Mouse (Mus musculus) kidney, adult 2 months (tissue): Measurements from ENCODE around the gene Dlg2. TPM values are rescaled to one million over a fixed set of nuclear protein-coding genes. Genes with fewer than 3 reads are reported as not detected.
A peak's percentile ranks its signal among the peaks of the same experiment; 100 is the strongest.

ENCODE experiments used
- DNase-seq: peaks from one replicate; pipeline ENCODE4 v3.0.0; 2021
- H3K27ac ChIP-seq: fragments of 200-500 bp; 2 replicates; pipeline ENCODE4 v1.5.1; 2012; ENCODE audit warnings: low read depth, low read length, control low read depth, inconsistent platforms; ENCODE audit not compliant: insufficient read depth
- H3K27me3 ChIP-seq: fragments of 200-500 bp; replicated peaks from 2 replicates; pipeline ENCODE4 v1.6.1; 2012; ENCODE audit warnings: mild to moderate bottlenecking, moderate library complexity, low read length, inconsistent platforms; ENCODE audit not compliant: control insufficient read depth, insufficient read depth
- H3K36me3 ChIP-seq: fragments of 200-500 bp; 2 replicates; pipeline ENCODE4 v1.6.1; 2012; ENCODE audit warnings: mild to moderate bottlenecking, moderate library complexity, low read length, inconsistent platforms; ENCODE audit not compliant: control insufficient read depth, insufficient read depth
- H3K4me1 ChIP-seq: fragments of 200-500 bp; 2 replicates; pipeline ENCODE4 v1.6.1; 2011; ENCODE audit warnings: low read length; ENCODE audit not compliant: control insufficient read depth, insufficient read depth
- H3K4me3 ChIP-seq: fragments of 200-500 bp; 2 replicates; pipeline ENCODE4 v1.5.1; 2011; ENCODE audit warnings: mild to moderate bottlenecking, low read depth, low read length, control low read depth; ENCODE audit not compliant: insufficient read depth
- CTCF ChIP-seq: fragments of 200-500 bp; conservative IDR thresholded peaks from 2 replicates; pipeline ENCODE4 v1.5.1; 2011; ENCODE audit warnings: low read depth, mild to moderate bottlenecking, control low read depth, low read length, moderate library complexity, mixed read lengths; ENCODE audit not compliant: insufficient read depth, insufficient read length
- POLR2A ChIP-seq: fragments of 200-500 bp; IDR thresholded peaks from one replicate; pipeline ENCODE4 v1.6.1; 2011; ENCODE audit warnings: low read depth, low read length, control low read depth
- WGBS: fragments of 180-500 bp; shearing (Covaris S2); methylation state at CpG from one replicate; pipeline ENCODE4 v1.1.7; 2018; 5-methylcytosine and 5-hydroxymethylcytosine counted together
- polyA plus RNA-seq: library from polyadenylated mRNA; depleted of rRNA; stranded (reverse); fragments of >200 nt; gene quantifications from 2 replicates; pipeline ENCODE4 v1.2.3, GENCODE M21; 2012

The Dlg2 gene
- polyA plus RNA-seq, 1 experiment, result 2.1 TPM

DNA sequence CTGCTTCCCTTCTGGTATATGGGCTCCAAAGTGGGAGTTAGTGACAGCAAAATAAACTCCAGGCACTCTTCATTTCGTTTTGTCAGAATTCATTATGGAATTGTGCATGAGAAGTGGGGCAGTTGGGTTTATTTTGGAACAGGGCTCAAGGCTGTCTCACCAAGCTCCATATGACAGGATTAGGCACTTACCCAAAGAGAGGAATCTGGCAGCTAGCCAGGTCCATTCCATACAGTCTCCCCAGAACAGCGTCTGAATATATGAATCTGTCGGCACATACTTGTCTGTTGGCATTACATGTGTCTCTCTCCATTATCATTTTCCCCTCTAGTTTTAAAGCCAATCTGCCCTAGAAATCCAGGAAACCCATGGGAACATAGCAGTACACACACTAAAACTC, 1649.4 kb downstream of the Dlg2 start:
- Histone ChIP-seq H3K36me3 (no peaks in the 10 kb centered on the region), H3K27me3 (no peaks in the 10 kb centered on the region), H3K4me3 (no peak overlapping the region), H3K4me1 (no peaks in the 10 kb centered on the region), H3K27ac (no peak overlapping the region)
- no peak for TF ChIP-seq CTCF
- no peak for TF ChIP-seq POLR2A
- DNase-seq, result no peak
- WGBS, result 70% methylated on average over 3 of the region's 3 CpGs

DNA sequence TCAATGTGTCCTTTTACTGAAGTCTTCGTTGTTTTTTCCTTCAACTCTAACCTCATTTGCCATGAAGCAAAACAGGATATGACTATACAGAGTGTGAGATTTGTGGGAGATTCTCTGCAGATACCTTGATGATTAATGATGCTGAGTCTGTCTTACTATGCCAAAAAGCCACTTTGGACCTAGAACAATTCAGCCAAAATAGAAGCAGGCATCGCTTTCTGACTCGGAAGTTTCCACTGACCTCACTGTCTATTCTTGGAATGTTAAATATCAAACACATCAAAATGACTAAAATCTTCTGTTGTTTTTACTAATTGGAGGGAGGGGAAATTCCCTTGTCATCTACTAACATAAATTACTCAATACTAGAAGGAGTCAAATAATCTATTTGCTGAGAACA, 1657.8 kb downstream of the Dlg2 start:
- Histone ChIP-seq H3K27me3 (no peaks in the 10 kb centered on the region), H3K27ac (no peak overlapping the region), H3K4me3 (no peak overlapping the region), H3K36me3 (no peaks in the 10 kb centered on the region), H3K4me1 (no peaks in the 10 kb centered on the region)
- WGBS, result 58% methylated on average over 3 of the region's 3 CpGs
- DNase-seq, result peak; percentile 33
- TF ChIP-seq CTCF (no peak), POLR2A (no peak)

DNA sequence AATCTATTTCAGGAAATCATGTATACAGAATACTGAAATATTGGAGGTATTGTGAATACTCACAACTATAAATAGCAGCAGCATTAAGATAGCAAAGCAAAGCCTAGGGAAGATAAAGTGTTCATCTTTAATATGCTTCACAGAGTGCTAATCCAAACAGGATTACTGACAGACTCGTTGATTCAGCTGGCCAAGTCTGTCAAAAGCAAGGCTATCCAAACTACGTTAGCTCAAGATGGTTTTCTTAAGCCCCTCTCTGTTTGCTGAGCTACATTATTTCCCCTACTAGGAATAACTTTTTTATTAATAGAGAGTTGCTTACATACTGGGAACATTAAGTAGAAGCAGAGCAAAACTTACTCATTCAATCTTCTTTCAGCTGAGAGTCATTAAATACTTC, 1659.2 kb downstream of the Dlg2 start:
- no peak overlapping the region for H3K27ac ChIP-seq
- no peak for DNase-seq
- no peaks in the 10 kb centered on the region for H3K27me3 ChIP-seq
- WGBS, result 63% methylated on average over 2 of the region's 2 CpGs
- no peak overlapping the region for H3K4me3 ChIP-seq
- H3K4me1 ChIP-seq, result no peaks in the 10 kb centered on the region
- TF ChIP-seq POLR2A, result no peak
- TF ChIP-seq CTCF, result no peak
- no peaks in the 10 kb centered on the region for H3K36me3 ChIP-seq

DNA sequence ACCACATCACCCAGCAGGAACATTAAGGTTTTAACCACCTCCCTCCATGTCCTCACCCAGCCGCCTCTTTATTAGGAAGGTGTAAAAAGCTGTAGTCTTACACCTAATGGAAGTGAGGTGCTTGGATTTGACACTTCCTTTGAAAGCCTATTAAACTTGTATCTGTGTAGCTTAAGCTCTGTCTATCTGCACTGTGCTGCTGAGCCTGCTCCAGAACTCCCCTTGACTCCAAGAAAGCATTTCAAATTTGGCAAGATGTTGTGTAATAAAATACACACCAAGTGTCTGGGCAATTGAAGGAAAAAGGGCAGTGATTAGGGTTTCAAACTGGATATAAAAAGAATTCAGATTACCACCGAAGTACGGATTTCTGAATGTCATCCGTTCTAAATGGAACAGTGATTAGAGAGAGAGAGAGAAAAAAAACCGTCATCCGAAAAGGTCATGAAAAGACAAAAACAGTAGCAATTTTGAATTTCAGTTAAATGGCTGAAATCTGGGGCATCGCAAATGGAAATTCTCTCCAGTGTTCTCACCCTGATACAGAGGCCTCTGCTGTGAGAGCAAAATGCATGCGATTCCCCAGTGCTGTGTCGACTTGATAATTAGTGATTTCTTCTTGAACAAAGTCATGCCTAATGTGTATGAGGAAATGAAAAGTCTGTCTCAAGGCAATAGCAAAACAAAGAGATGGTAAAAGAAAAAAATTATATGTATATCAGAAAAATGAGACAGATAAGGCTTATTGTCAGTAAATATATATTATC, 1663.8 kb downstream of the Dlg2 start:
- Histone ChIP-seq H3K27ac (no peak overlapping the region), H3K4me3 (no peak overlapping the region), H3K27me3 (no peaks in the 10 kb centered on the region), H3K36me3 (no peaks in the 10 kb centered on the region), H3K4me1 (no peaks in the 10 kb centered on the region)
- TF ChIP-seq POLR2A (no peak), CTCF (no peak)
- DNase-seq, result no peak
- WGBS, result 84% methylated on average over 9 of the region's 9 CpGs

DNA sequence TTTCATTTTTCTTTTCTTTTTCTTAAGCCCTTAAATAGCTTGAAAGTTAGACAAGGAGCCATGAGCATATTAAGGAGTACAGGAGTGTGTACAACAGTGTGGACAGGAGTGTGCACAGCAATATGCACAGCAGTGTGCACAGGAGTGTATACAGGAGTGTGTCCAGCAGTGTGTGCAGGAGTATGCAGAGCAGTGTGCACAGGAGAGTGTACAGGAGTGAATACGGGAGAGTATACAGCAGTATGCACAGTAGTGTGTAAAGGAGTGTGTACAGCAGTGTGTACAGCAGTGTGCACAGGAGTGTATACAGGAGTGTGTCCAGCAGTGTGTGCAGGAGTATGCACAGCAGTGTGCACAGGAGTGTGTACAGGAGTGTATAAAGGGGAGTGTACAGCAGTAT, 1671.0 kb downstream of the Dlg2 start:
- WGBS, result 94% methylated on average over 1 of the region's 1 CpGs
- H3K27ac ChIP-seq, result no peak overlapping the region
- no peak for DNase-seq
- no peaks in the 10 kb centered on the region for H3K36me3 ChIP-seq
- no peaks in the 10 kb centered on the region for H3K27me3 ChIP-seq
- no peaks in the 10 kb centered on the region for H3K4me1 ChIP-seq
- no peak overlapping the region for H3K4me3 ChIP-seq
- no peak for TF ChIP-seq CTCF
- no peak for TF ChIP-seq POLR2A

DNA sequence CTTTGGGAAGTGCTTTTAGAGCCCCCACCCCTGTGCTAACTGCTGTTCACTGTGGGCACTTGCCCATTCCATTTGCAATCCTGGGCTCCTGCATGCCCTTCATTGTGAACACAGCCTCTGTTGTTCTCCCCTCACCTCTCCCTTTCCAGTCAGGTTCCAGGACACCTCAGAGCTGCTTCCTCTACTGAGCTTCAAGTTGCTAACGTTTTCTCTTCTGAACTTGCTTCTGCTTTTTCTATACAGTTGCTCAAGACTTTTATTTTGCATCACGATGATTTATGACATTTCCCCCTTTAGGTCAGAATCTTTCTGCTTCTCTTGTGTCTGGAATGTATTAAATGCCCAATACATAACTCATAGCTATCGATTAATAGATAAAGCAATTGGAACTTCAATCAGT, 1674.3 kb downstream of the Dlg2 start:
- Histone ChIP-seq H3K4me1 (no peaks in the 10 kb centered on the region), H3K4me3 (no peak overlapping the region), H3K27ac (no peak overlapping the region), H3K27me3 (no peaks in the 10 kb centered on the region), H3K36me3 (no peaks in the 10 kb centered on the region)
- WGBS, result 60% methylated on average over 3 of the region's 3 CpGs
- DNase-seq, result no peak
- TF ChIP-seq CTCF (no peak), POLR2A (no peak)

DNA sequence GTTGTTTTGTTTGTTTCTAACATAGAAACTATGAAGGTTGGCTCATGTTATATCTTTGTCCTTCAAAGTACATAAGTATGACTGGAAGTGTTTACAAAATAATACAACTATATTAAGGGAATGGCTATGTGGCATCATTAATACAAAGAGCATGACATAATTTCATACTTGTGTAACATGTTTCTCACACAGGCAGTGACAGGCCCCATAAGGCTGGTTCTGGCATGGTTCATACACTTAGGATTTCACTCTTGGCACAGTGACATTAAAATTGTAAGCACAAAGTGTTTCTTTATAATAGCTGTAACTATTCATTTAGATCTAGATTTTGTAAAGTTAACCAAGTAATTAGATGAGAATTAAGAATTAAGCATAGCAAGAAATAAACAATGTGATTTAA, 1678.1 kb downstream of the Dlg2 start:
- no peak for DNase-seq
- Histone ChIP-seq H3K27me3 (no peaks in the 10 kb centered on the region), H3K36me3 (no peaks in the 10 kb centered on the region), H3K4me3 (no peak overlapping the region), H3K4me1 (no peaks in the 10 kb centered on the region), H3K27ac (no peak overlapping the region)
- TF ChIP-seq POLR2A (no peak), CTCF (no peak)

DNA sequence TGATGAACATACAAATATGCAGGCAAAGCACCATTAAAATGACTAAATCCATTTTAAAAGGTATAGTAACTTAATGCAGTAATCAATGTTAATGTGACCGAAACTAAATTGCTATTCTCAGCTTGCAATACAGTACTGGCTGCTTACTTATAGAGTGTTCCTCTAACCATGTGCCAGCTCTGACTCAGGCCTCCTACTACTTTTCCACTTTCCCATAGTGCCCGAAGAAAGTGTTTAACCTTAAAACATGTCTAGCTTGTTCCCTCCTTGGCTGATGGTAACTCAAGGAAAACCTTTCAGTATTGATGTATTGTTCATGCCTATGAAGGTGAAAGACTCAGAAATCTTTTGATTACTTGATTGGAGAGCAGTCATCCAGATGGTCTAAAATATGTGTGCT, 1686.7 kb downstream of the Dlg2 start:
- no peak for DNase-seq
- no peaks in the 10 kb centered on the region for H3K27me3 ChIP-seq
- no peak overlapping the region for H3K27ac ChIP-seq
- WGBS, result 94% methylated on average over 2 of the region's 2 CpGs
- no peaks in the 10 kb centered on the region for H3K36me3 ChIP-seq
- no peak for TF ChIP-seq CTCF
- no peak for TF ChIP-seq POLR2A
- no peaks in the 10 kb centered on the region for H3K4me1 ChIP-seq
- no peak overlapping the region for H3K4me3 ChIP-seq
